Mouse (Mus musculus) heart, adult 2 months (tissue): ENCODE results near the gene Adamts13. TPM values are rescaled to one million over a fixed set of nuclear protein-coding genes. Genes with fewer than 3 reads are reported as not detected.
A peak's percentile ranks its signal among the peaks of the same experiment; 100 is the strongest.

Experiments
- DNase-seq, 2 experiments: peaks; one replicate each; pipeline ENCODE4 v3.0.0; 2021
- H3K27ac ChIP-seq: fragments of 200-600 bp; 2 replicates; pipeline ENCODE4 v1.8.1; 2022
- H3K27me3 ChIP-seq: fragments of 200-500 bp; 2 replicates; pipeline ENCODE4 v1.6.1; 2012; ENCODE audit warnings: mild to moderate bottlenecking, low read length, inconsistent platforms, mixed read lengths; ENCODE audit not compliant: control insufficient read depth, insufficient read depth
- H3K36me3 ChIP-seq: fragments of 200-500 bp; 2 replicates; pipeline ENCODE4 v1.6.1; 2012; ENCODE audit warnings: low read length, inconsistent platforms; ENCODE audit not compliant: control insufficient read depth, insufficient read depth
- H3K4me1 ChIP-seq: fragments of 200-500 bp; 2 replicates; pipeline ENCODE4 v1.6.1; 2011; ENCODE audit warnings: low read length; ENCODE audit not compliant: control insufficient read depth, insufficient read depth
- H3K4me3 ChIP-seq: fragments of 200-600 bp; 2 replicates; pipeline ENCODE4 v1.8.1; 2022
- H3K79me2 ChIP-seq: fragments of 200-500 bp; replicated peaks from 2 replicates; pipeline ENCODE4 v1.6.1; 2012; ENCODE audit warnings: mild to moderate bottlenecking, inconsistent platforms, low read length, moderate library complexity, mixed read lengths; ENCODE audit not compliant: control insufficient read depth, insufficient read depth
- H3K9ac ChIP-seq: fragments of 200-500 bp; 2 replicates; pipeline ENCODE4 v1.6.1; 2012; ENCODE audit warnings: low read depth, mild to moderate bottlenecking, control low read depth, inconsistent platforms, low read length, mixed read lengths
- CTCF ChIP-seq: fragments of 200-600 bp; IDR thresholded peaks from 2 replicates; pipeline ENCODE4 v1.8.1; 2022; ENCODE audit warnings: antibody characterized with exemption, mild to moderate bottlenecking, moderate library complexity
- EP300 ChIP-seq: fragments of 200-500 bp; IDR thresholded peaks from 2 replicates; pipeline ENCODE4 v1.6.1; 2011; ENCODE audit warnings: low read depth, low read length, control low read depth; ENCODE audit not compliant: insufficient read depth
- POLR2A ChIP-seq: fragments of 200-500 bp; IDR thresholded peaks from 2 replicates; pipeline ENCODE4 v1.6.1; 2011; ENCODE audit warnings: mild to moderate bottlenecking, low read depth, low read length, control low read depth; ENCODE audit not compliant: insufficient read depth
- WGBS: fragments of 180-500 bp; shearing (Covaris S2); methylation state at CpG from one replicate; pipeline ENCODE4 v1.1.7; 2018; 5-methylcytosine and 5-hydroxymethylcytosine counted together
- intact Hi-C: fragments of 180-260 bp; cut with DNase I; formaldehyde crosslinking; loops from one replicate; pipeline ENCODE4 v1.15.1; 2025
- long read RNA-seq: library from polyadenylated mRNA; stranded (forward); transcript quantifications from one replicate; pipeline ENCODE4 v2.0.0, GENCODE M21; 2021
- polyA plus RNA-seq: library from polyadenylated mRNA; depleted of rRNA; stranded (reverse); fragments of >200 nt; gene quantifications from 2 replicates; pipeline ENCODE4 v1.2.3, GENCODE M21; 2012; rRNA removed
- total RNA-seq, 2 experiments: library from RNA; stranded (reverse); gene quantifications; 2 replicates each; pipeline ENCODE4 v1.2.3; 2021

The Adamts13 gene
- total RNA-seq = not detected
- polyA plus RNA-seq = not detected in 2 replicates
- long read RNA-seq = 0 reads

DNA sequence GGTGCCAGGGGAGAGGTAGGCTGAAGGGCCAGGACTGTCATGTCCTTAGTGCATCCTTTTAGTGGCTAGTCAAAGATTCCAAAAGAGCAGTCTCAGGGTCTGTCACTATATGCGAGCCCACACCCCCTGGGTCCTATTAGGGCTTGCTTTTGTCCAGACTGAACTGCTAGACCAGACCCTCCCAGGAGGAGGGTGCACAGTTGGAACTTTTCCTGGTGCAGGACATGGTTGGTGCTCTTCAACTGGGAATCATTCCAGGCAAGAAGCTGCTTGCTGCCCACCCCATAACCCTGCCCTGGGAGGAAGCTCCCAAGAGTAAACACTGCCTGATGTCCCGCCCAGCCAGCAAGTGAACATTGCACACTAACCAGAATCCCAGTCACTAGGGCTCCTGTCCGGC is at the start of gene Adamts13:
Gene Adamts13 (plus strand): TSS at position 301 of the 400 bp plus-strand sequence.
- H3K9ac ChIP-seq = no peak within 1 kb of the TSS
- no peak within 1 kb of the TSS for H3K27ac ChIP-seq
- H3K36me3 ChIP-seq = no peaks in the 10 kb centered on the region
- 64% methylated on average over 3 of the region's 3 CpGs for WGBS
- no peaks in the 10 kb centered on the region for H3K79me2 ChIP-seq
- H3K4me3 ChIP-seq = no peak within 1 kb of the TSS
- no peak for DNase-seq
- no peak for TF ChIP-seq POLR2A
- TF ChIP-seq CTCF = no peak
- no peak for TF ChIP-seq EP300
- no peaks in the 10 kb centered on the region for H3K4me1 ChIP-seq
- no peaks in the 10 kb centered on the region; the same call in 1 of the 2 replicates for H3K27me3 ChIP-seq
- intact Hi-C loops = no loop called here

DNA sequence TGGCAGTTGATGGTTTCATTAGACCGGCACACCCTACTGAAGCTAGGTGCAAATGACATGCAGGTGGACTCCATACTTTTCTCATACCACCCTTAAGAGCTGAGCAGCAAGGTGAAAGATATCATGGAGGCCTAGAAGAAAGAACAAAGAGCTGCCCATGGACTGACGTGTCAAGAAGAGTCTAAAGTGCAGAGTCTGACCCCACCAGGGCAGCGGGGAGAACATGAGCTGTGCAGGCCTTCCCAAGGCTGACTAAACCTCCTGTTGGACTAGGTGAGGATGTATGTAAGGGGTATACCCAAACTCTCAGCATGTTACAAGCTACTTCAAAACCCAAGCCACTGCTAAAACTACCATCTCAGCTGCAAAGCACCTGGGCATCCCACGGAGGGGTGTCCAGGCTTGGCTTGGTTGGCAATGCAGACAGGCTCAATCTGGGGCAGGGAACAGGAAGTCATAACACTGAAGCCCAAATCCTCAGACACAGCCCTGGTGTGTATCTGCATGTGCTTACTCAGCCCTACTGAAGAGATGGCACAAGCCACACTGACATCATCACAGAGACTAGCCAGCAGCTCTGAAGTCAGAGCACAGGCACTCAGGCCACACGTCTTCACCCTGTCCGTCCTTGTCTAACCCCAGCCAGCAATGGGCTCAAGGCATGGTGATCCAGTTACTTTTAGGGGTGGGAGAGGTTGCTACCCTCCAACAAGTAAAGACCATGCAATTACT is 45.3 kb upstream of the Adamts13 start:
- Histone ChIP-seq H3K4me1 (peaks cover 13% of the 10 kb centered on the region), H3K4me3 (no peak overlapping the region), H3K79me2 (peaks cover 6% of the 10 kb centered on the region), H3K9ac (no peak overlapping the region), H3K27ac (no peak overlapping the region), H3K36me3 (peaks cover 2% of the 10 kb centered on the region; the same call in 1 of the 2 replicates), H3K27me3 (no peaks in the 10 kb centered on the region)
- 70% methylated on average over 6 of the region's 6 CpGs for WGBS
- no peak for DNase-seq
- no peak for TF ChIP-seq CTCF
- peak; percentile 44; the same call in 1 of the 2 replicates for TF ChIP-seq EP300
- intact Hi-C loops = no loop called here

- Histone ChIP-seq H3K36me3 (peaks cover 2% of the 10 kb centered on the region; the same call in 1 of the 2 replicates), H3K4me3 (no peak overlapping the region), H3K27ac (no peak overlapping the region), H3K27me3 (no peaks in the 10 kb centered on the region), H3K9ac (no peak overlapping the region), H3K79me2 (peaks cover 6% of the 10 kb centered on the region), H3K4me1 (peaks cover 13% of the 10 kb centered on the region)
- intact Hi-C loops = loop anchor here (2.0 to 10.0 kb wide), 4 partner anchors 34 to 304 kb away; partner anchors contain the start of gene Rexo4
- WGBS = 21% methylated on average over 1 of the region's 1 CpGs
- TF ChIP-seq POLR2A (no peak), EP300 (no peak), CTCF (peak; percentile 80)
- DNase-seq = peak in 1 of 2 experiments; percentile 52
Measured at GRCm38 (mm10) chr2:26930390-26930789, 42.8 kb upstream of the Adamts13 start.

DNA sequence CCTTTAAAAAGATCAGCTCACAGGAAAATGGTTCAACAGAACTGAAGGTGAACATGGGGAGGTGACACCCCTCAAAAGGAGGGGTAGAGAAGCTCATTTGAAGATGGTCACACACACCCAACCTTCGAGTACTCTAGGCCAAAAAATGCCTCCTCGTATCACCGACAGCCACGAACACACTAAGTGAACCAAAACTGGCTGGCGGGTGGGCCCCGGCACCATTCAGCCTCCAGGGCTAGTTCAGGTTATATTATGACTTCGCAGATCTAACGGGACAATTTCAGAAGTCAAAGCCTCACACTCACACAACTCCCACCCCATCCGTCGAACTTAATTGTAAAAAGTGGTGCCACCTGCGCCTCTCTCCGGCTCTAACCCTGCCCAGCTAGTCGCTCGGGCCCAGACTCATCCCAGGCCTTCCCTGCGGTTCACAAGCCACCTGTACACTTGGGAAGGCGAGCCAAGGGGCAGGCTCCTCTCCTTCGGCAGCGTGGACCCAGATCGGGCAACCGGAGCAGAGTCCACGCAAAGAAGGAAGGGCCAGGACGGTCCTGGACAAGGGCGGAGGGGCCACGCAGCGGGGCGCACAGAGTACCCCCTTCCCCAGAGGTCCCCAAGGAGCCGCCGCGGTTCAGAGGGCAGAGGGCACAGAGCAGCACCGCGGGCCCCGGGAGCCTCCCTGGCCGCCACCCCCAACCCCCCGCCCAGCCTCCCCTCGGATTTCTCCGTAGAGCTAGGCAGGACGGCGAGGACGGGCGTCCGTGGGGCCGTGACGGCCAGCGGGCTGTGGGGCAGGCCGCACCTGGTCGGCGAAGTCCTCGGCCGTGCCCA is 40.5 kb upstream of the Adamts13 start:
- H3K4me3 ChIP-seq = peak overlapping the region; percentile 67
- H3K4me1 ChIP-seq = peaks cover 13% of the 10 kb centered on the region
- H3K79me2 ChIP-seq = peaks cover 3% of the 10 kb centered on the region
- no peaks in the 10 kb centered on the region for H3K27me3 ChIP-seq
- H3K27ac ChIP-seq = peak overlapping the region; percentile 92
- intact Hi-C loops = loop anchor here (1.0 to 10.0 kb wide), 3 partner anchors 21 to 302 kb away; no protein-coding TSS in a partner anchor
- peak overlapping the region; percentile 99 for H3K9ac ChIP-seq
- no peak for DNase-seq
- H3K36me3 ChIP-seq = peaks cover 2% of the 10 kb centered on the region; the same call in 1 of the 2 replicates
- TF ChIP-seq CTCF (no peak), POLR2A (no peak), EP300 (no peak)
- WGBS = under 1% methylated on average over 49 of the region's 49 CpGs

DNA sequence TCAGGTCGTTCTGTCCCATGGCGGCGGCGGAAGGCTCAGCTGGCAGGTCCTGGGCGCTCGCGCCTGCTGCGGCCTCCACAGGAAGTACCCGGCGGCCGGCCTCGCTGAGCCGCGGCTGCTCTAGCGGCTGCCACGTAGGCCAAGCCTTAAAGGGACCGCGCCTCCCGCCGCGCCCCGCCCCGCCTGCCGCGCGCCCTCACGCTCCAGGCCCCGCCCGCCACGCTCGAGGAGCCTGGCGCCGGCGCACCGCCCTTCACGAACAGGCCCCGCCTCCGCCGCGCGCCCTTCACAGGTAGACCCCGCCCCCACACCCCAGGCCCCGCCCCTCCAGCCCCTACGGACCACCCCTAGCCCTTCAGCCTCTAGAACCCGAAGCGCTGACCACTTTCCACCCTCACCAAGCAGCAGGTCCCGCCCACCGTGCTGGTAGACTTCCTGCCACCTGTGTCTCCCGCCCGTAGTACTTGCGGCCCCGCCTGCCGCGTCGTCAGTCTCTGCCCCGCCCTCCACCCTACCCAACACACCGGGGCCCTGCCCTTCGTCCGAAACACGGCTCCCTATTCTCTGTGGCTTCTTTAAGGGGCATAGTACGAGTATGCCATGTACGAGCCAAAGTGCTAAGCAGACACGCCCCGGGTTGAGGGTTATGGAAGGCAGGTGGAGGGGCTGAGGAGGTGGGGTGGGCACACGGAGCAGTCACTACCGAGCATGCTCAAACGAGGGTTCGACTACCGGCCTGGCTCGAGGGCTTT is 39.7 kb upstream of the Adamts13 start, which contains the start of the genes Surf4 and Stkld1:
Gene Surf4 (minus strand): TSS at position 625 of the 752 bp plus-strand sequence.
Gene Stkld1 (plus strand): TSS at position 744 of the 752 bp plus-strand sequence.
- no peaks in the 10 kb centered on the region for H3K27me3 ChIP-seq
- under 1% methylated on average over 60 of the region's 70 CpGs for WGBS
- no peak for TF ChIP-seq EP300
- TF ChIP-seq POLR2A = peak; percentile 77
- TF ChIP-seq CTCF = peak; percentile 27
- H3K4me3 ChIP-seq = peak within 1 kb of the TSS; percentile 67
- intact Hi-C loops = loop anchor here (5.0 to 10.0 kb wide), 2 partner anchors 79 to 301 kb away; no protein-coding TSS in a partner anchor
- H3K36me3 ChIP-seq = peaks cover 2% of the 10 kb centered on the region; the same call in 1 of the 2 replicates
- peak; percentile 95 to 97 for DNase-seq
- peaks cover 8% of the 10 kb centered on the region for H3K4me1 ChIP-seq
- peak within 1 kb of the TSS; percentile 99 for H3K9ac ChIP-seq
- H3K27ac ChIP-seq = peak within 1 kb of the TSS; percentile 92
- H3K79me2 ChIP-seq = peaks cover 3% of the 10 kb centered on the region; the same call in 1 of the 2 replicates
